Mouse (Mus musculus) stomach, embryonic 14.5 days (tissue): Measurements from ENCODE around the gene Ptprk. TPM values are rescaled to one million over a fixed set of nuclear protein-coding genes. Genes with fewer than 3 reads are reported as not detected.

Experiments used
- ATAC-seq: fragments of 200-750 bp; cut with Nextera tagmentation; 2 replicates; pipeline ENCODE4 v1.8.0; 2017; ENCODE audit warnings: low read depth, moderate TSS enrichment; ENCODE audit not compliant: insufficient number of reproducible peaks, insufficient read depth, low FRiP score
- H3K27ac ChIP-seq: fragments of 300-500 bp; sonication (generic); 2 replicates; pipeline ENCODE4 v1.5.1; 2014; ENCODE audit warnings: mild to moderate bottlenecking, low read length, moderate library complexity, mixed read lengths
- H3K27me3 ChIP-seq: fragments of 300-500 bp; sonication (generic); 2 replicates; pipeline ENCODE4 v1.6.1; 2014; ENCODE audit warnings: low read length, control low read depth, mixed read lengths; ENCODE audit not compliant: control insufficient read depth, insufficient read depth
- H3K36me3 ChIP-seq: fragments of 300-500 bp; sonication (generic); 2 replicates; pipeline ENCODE4 v1.6.1; 2014; ENCODE audit warnings: mild to moderate bottlenecking, control low read depth, low read length, moderate library complexity, mixed read lengths; ENCODE audit not compliant: control insufficient read depth, insufficient read depth
- H3K4me1 ChIP-seq: fragments of 300-500 bp; sonication (generic); 2 replicates; pipeline ENCODE4 v1.6.1; 2014; ENCODE audit warnings: low read length, control low read depth, mixed read lengths; ENCODE audit not compliant: control insufficient read depth, insufficient read depth
- H3K4me2 ChIP-seq: fragments of 300-500 bp; sonication (generic); replicated peaks from 2 replicates; pipeline ENCODE4 v1.6.1; 2014; ENCODE audit warnings: low read depth, low read length, control low read depth
- H3K4me3 ChIP-seq: fragments of 300-500 bp; sonication (generic); 2 replicates; pipeline ENCODE4 v1.5.1; 2014; ENCODE audit warnings: low read depth, low read length, control low read depth
- H3K9ac ChIP-seq: fragments of 300-500 bp; sonication (generic); replicated peaks from 2 replicates; pipeline ENCODE4 v1.6.1; 2014; ENCODE audit warnings: low read depth, mild to moderate bottlenecking, control low read depth, low read length, moderate library complexity, mixed read lengths
- H3K9me3 ChIP-seq: fragments of 300-500 bp; sonication (generic); 2 replicates; pipeline ENCODE4 v1.6.1; 2016; ENCODE audit warnings: low read depth, low read length, control low read depth; ENCODE audit not compliant: control insufficient read depth
- WGBS: fragments of 180-500 bp; shearing (Covaris S2); extraction: QIAGEN DNeasy Blood & Tissue Kit; methylation state at CpG from one replicate; pipeline ENCODE4 v1.1.7; 2014; 5-methylcytosine and 5-hydroxymethylcytosine counted together
- polyA plus RNA-seq: library from polyadenylated mRNA; unstranded; fragments of >200 nt; fragmentation: Nextera tagmentation; extraction: Ambion mirVana; gene quantifications from 2 replicates; pipeline ENCODE4 v1.2.1, GENCODE M21; 2014

Gene Ptprk
- polyA plus RNA-seq, 1 experiment from 2014 or later: 67.4 TPM

- no peak overlapping the region for H3K9ac ChIP-seq
- H3K4me1 ChIP-seq: no peaks in the 10 kb centered on the region
- ATAC-seq: no peak
- no peak overlapping the region for H3K27ac ChIP-seq
- H3K36me3 ChIP-seq: no peaks in the 10 kb centered on the region
- H3K4me3 ChIP-seq: no peak overlapping the region
- no peaks in the 10 kb centered on the region for H3K9me3 ChIP-seq
- no peak overlapping the region for H3K4me2 ChIP-seq
- 85% methylated on average over 8 of the region's 8 CpGs for WGBS
- H3K27me3 ChIP-seq: no peaks in the 10 kb centered on the region
These were observed 270.6 kb downstream of the Ptprk start for GRCm38 (mm10) chr10:28345196-28345681.

GRCm38 (mm10) chr10:28365291-28365690 lies 290.7 kb downstream of the Ptprk start:
- Histone ChIP-seq H3K4me2 (no peak overlapping the region), H3K27ac (no peak overlapping the region), H3K4me1 (no peaks in the 10 kb centered on the region), H3K36me3 (no peaks in the 10 kb centered on the region), H3K4me3 (no peak overlapping the region), H3K9ac (no peak overlapping the region), H3K27me3 (no peaks in the 10 kb centered on the region), H3K9me3 (no peaks in the 10 kb centered on the region)
- no peak for ATAC-seq
- 63% methylated on average over 6 of the region's 6 CpGs for WGBS

- Histone ChIP-seq H3K4me1 (no peaks in the 10 kb centered on the region), H3K27ac (no peak overlapping the region), H3K9me3 (no peaks in the 10 kb centered on the region), H3K9ac (no peak overlapping the region), H3K4me2 (no peak overlapping the region), H3K27me3 (no peaks in the 10 kb centered on the region), H3K4me3 (no peak overlapping the region), H3K36me3 (no peaks in the 10 kb centered on the region)
- no peak for ATAC-seq
- WGBS: 64% methylated on average over 5 of the region's 5 CpGs
These were observed 291.6 kb downstream of the Ptprk start for GRCm38 (mm10) chr10:28366065-28366677.

GRCm38 (mm10) chr10:28369808-28370207 lies 295.2 kb downstream of the Ptprk start:
- Histone ChIP-seq H3K4me1 (no peaks in the 10 kb centered on the region), H3K9ac (no peak overlapping the region), H3K4me3 (no peak overlapping the region), H3K9me3 (no peaks in the 10 kb centered on the region), H3K36me3 (no peaks in the 10 kb centered on the region), H3K27me3 (no peaks in the 10 kb centered on the region), H3K27ac (no peak overlapping the region), H3K4me2 (no peak overlapping the region)
- 42% methylated on average over 2 of the region's 2 CpGs for WGBS
- no peak for ATAC-seq

- H3K4me3 ChIP-seq: no peak overlapping the region
- no peaks in the 10 kb centered on the region for H3K4me1 ChIP-seq
- no peak overlapping the region for H3K4me2 ChIP-seq
- H3K36me3 ChIP-seq: no peaks in the 10 kb centered on the region
- H3K9me3 ChIP-seq: no peaks in the 10 kb centered on the region
- H3K9ac ChIP-seq: no peak overlapping the region
- no peak for ATAC-seq
- H3K27me3 ChIP-seq: no peaks in the 10 kb centered on the region
- 81% methylated on average over 1 of the region's 1 CpGs for WGBS
- H3K27ac ChIP-seq: no peak overlapping the region
These were observed 300.3 kb downstream of the Ptprk start for GRCm38 (mm10) chr10:28374874-28375273.

GRCm38 (mm10) chr10:28379752-28380488 lies 305.3 kb downstream of the Ptprk start:
- ATAC-seq: no peak
- Histone ChIP-seq H3K4me1 (no peaks in the 10 kb centered on the region), H3K9me3 (no peaks in the 10 kb centered on the region), H3K27me3 (no peaks in the 10 kb centered on the region), H3K4me3 (no peak overlapping the region), H3K36me3 (peaks cover 3% of the 10 kb centered on the region; the same call in 1 of the 2 replicates), H3K9ac (no peak overlapping the region), H3K4me2 (no peak overlapping the region), H3K27ac (no peak overlapping the region)
- WGBS: 86% methylated on average over 7 of the region's 7 CpGs

GRCm38 (mm10) chr10:28387563-28388222 lies 313.1 kb downstream of the Ptprk start:
- no peak overlapping the region for H3K9ac ChIP-seq
- no peak overlapping the region for H3K27ac ChIP-seq
- H3K4me3 ChIP-seq: no peak overlapping the region
- H3K9me3 ChIP-seq: no peaks in the 10 kb centered on the region
- H3K27me3 ChIP-seq: no peaks in the 10 kb centered on the region
- H3K36me3 ChIP-seq: peaks cover 3% of the 10 kb centered on the region; the same call in 1 of the 2 replicates
- no peaks in the 10 kb centered on the region for H3K4me1 ChIP-seq
- peak; percentile 33; the same call in 1 of the 2 replicates for ATAC-seq
- no peak overlapping the region for H3K4me2 ChIP-seq
- 73% methylated on average over 15 of the region's 15 CpGs for WGBS

- ATAC-seq: no peak
- Histone ChIP-seq H3K9me3 (no peaks in the 10 kb centered on the region), H3K4me1 (peaks cover under 1% of the 10 kb centered on the region; the same call in 1 of the 2 replicates), H3K4me3 (no peak overlapping the region), H3K4me2 (no peak overlapping the region), H3K9ac (no peak overlapping the region), H3K36me3 (no peaks in the 10 kb centered on the region), H3K27me3 (no peaks in the 10 kb centered on the region), H3K27ac (no peak overlapping the region)
- WGBS: 94% methylated on average over 5 of the region's 5 CpGs
These were observed 316.5 kb downstream of the Ptprk start for GRCm38 (mm10) chr10:28391168-28391567.
